ENCODE assay signal across 8 mouse cellular contexts in genomic region chr2:84838593-84838949, GRCm38 (mm10). TPM values are rescaled to one million over a fixed set of nuclear protein-coding genes. Genes with fewer than 3 reads are reported as not detected.
DNase-seq lines count a peak whose midpoint lies in the region; ATAC-seq and TF ChIP-seq lines count a peak whose summit lies in the region.

TSS of gene Slc43a1 (plus strand) at chr2:84838850.

- no peak for ATAC-seq in embryonic facial prominence, embryonic 14.5 days (ENCODE audit: low read depth)
- no peak for ATAC-seq in hindbrain, postnatal 0 days

- TF ChIP-seq POLR2A in lung, adult 2 months (IDR thresholded peaks at IDR 0.05; ENCODE audit: borderline replicate concordance, extremely low read depth, low read depth, low read length) = no peak
- TF ChIP-seq POLR2A in myocyte (IDR thresholded peaks at IDR 0.05; ENCODE audit: insufficient read length, low read depth) = no peak

- peak within 1 kb of the TSS; percentile 63 for H3ac ChIP-seq in myocyte (ENCODE audit: control insufficient read depth, insufficient read length)

- no peak for DNase-seq in lung, adult 2 months
- no peak for DNase-seq in lung, postnatal 10 days
- no peak for DNase-seq in embryonic facial prominence, embryonic 14.5 days (ENCODE audit: low spot score)
- no peak for DNase-seq in hindbrain, postnatal 0 days (ENCODE audit: low spot score)
- DNase-seq in adrenal gland, adult 8-10 months = no peak
- DNase-seq in layer of hippocampus, adult 8-10 months (ENCODE audit: low spot score in 2 of 2) = no peak
- no peak for DNase-seq in left cerebral cortex, adult 8-10 months (ENCODE audit: low spot score in 2 of 2)

- H3K4me1 ChIP-seq in lung, adult 2 months (ENCODE audit: control insufficient read depth, insufficient read depth, low read length) = peaks cover 3% of the 10 kb centered on the region; the same call in 1 of the 2 replicates
- peaks cover 14% of the 10 kb centered on the region for H3K4me1 ChIP-seq in embryonic facial prominence, embryonic 14.5 days (ENCODE audit: control insufficient read depth, insufficient read depth, low read length)
- peaks cover 11% of the 10 kb centered on the region; the same call in 1 of the 2 replicates for H3K4me1 ChIP-seq in hindbrain, postnatal 0 days (ENCODE audit: insufficient read depth, low read length)

- no peaks in the 10 kb centered on the region for H3K36me3 ChIP-seq in embryonic facial prominence, embryonic 14.5 days (ENCODE audit: control insufficient read depth, insufficient read depth, low read length)
- no peaks in the 10 kb centered on the region for H3K36me3 ChIP-seq in hindbrain, postnatal 0 days (ENCODE audit: insufficient read depth, low read length)
- no peaks in the 10 kb centered on the region for H3K36me3 ChIP-seq in myocyte (ENCODE audit: control insufficient read depth, insufficient read depth)

- H3K4me3 ChIP-seq in lung, adult 2 months (replicated peaks; ENCODE audit: extremely low read depth, low read depth, low read length) = peak within 1 kb of the TSS; percentile 12
- peak within 1 kb of the TSS; percentile 66 for H3K4me3 ChIP-seq in embryonic facial prominence, embryonic 14.5 days (ENCODE audit: low read depth, low read length)
- peak within 1 kb of the TSS; percentile 50 for H3K4me3 ChIP-seq in hindbrain, postnatal 0 days (ENCODE audit: low read length)
- H3K4me3 ChIP-seq in myocyte = peak within 1 kb of the TSS; percentile 55

- H3K4me2 ChIP-seq in embryonic facial prominence, embryonic 14.5 days (ENCODE audit: low read depth, low read length) = peak within 1 kb of the TSS; percentile 91
- H3K4me2 ChIP-seq in hindbrain, postnatal 0 days (ENCODE audit: low read depth, low read length) = peak within 1 kb of the TSS; percentile 89
- H3K4me2 ChIP-seq in myocyte (ENCODE audit: low read depth) = peak within 1 kb of the TSS; percentile 99

- no peak for TF ChIP-seq CTCF in lung, adult 2 months (IDR thresholded peaks at IDR 0.05; ENCODE audit: insufficient read depth, low read length)
- no peak for TF ChIP-seq CTCF in hindbrain, postnatal 0 days (IDR thresholded peaks at IDR 0.05; ENCODE audit: low read depth)

- peak within 1 kb of the TSS; percentile 83 for H3K9ac ChIP-seq in embryonic facial prominence, embryonic 14.5 days (ENCODE audit: low read depth, low read length)
- H3K9ac ChIP-seq in hindbrain, postnatal 0 days (replicated peaks; ENCODE audit: low read length) = peak within 1 kb of the TSS; percentile 38

- H3K27me3 ChIP-seq in embryonic facial prominence, embryonic 14.5 days (replicated peaks; ENCODE audit: control insufficient read depth, insufficient read depth, low read length) = 0 out of 2 replicates have a peak, but pooled peaks cover 6% of the 10 kb centered on the region
- H3K27me3 ChIP-seq in hindbrain, postnatal 0 days (ENCODE audit: insufficient read depth, low read length) = peaks cover 26% of the 10 kb centered on the region
- H3K27me3 ChIP-seq in myocyte (ENCODE audit: control insufficient read depth, insufficient read depth, insufficient read length) = no peaks in the 10 kb centered on the region

- WGBS in lung, adult 2 months = 35% methylated on average over 10 of the region's 10 CpGs
- 15% methylated on average over 10 of the region's 10 CpGs for WGBS in embryonic facial prominence, embryonic 14.5 days
- 21% methylated on average over 10 of the region's 10 CpGs for WGBS in hindbrain, postnatal 0 days

- no peaks in the 10 kb centered on the region for H3K9me3 ChIP-seq in embryonic facial prominence, embryonic 14.5 days (ENCODE audit: control insufficient read depth, low read length)
- H3K9me3 ChIP-seq in hindbrain, postnatal 0 days (ENCODE audit: low read length) = no peaks in the 10 kb centered on the region

- H3K79me2 ChIP-seq in myocyte (ENCODE audit: control insufficient read depth, insufficient read depth) = no peaks in the 10 kb centered on the region

- peak within 1 kb of the TSS; percentile 88; the same call in 1 of the 2 replicates for H3K27ac ChIP-seq in embryonic facial prominence, embryonic 14.5 days (replicated peaks; ENCODE audit: low read depth, low read length)
- no peak within 1 kb of the TSS for H3K27ac ChIP-seq in hindbrain, postnatal 0 days

TF ChIP-seq in myocyte, 11 proteins besides CTCF, POLR2A, EP300 and RAD21:
- TF ChIP-seq MYOD1 (IDR thresholded peaks at IDR 0.05; ENCODE audit: control insufficient read depth in 1 of 3, insufficient read length in 2 of 3, low read depth in 2 of 3) = no peak
- TF ChIP-seq MAX (IDR thresholded peaks at IDR 0.05; ENCODE audit: low read depth) = no peak
- no peak for TF ChIP-seq USF1 (IDR thresholded peaks at IDR 0.05; ENCODE audit: low read depth)
- no peak for TF ChIP-seq E2F4 (IDR thresholded peaks at IDR 0.05; ENCODE audit: insufficient read depth)
- no peak for TF ChIP-seq REST (IDR thresholded peaks at IDR 0.05; ENCODE audit: insufficient read depth, insufficient read length)
- no peak for TF ChIP-seq TCF3 (IDR thresholded peaks at IDR 0.05; ENCODE audit: insufficient read length, low read depth)
- TF ChIP-seq TCF12 (IDR thresholded peaks at IDR 0.05; ENCODE audit: insufficient read depth, poor library complexity, severe bottlenecking) = no peak
TF ChIP-seq in myocyte: peak in this region for 0.

RNA-seq across cellular contexts. Expression of gene Slc43a1, which starts in this region (rescaled TPM):
- 3.9 and 7.5 TPM in 2 replicates for polyA plus RNA-seq in lung, adult 2 months (2012; rRNA removed)
- 14.3 and 17.0 TPM in 2 replicates for polyA plus RNA-seq in embryonic facial prominence, embryonic 14.5 days (2014; fragmentation: Nextera tagmentation; extraction: Ambion mirVana)
- 5.8 and 9.3 TPM in 2 replicates for total RNA-seq in hindbrain, postnatal 0 days (2014; rRNA removed)
- polyA plus RNA-seq in hindbrain, postnatal 0 days (2015; fragmentation: Nextera tagmentation; extraction: Ambion mirVana) = 1.3 and 1.5 TPM in 2 replicates
- 2.0 TPM for polyA plus RNA-seq in myocyte (2012; fragmentation: generic; extraction: Trizol)
- total RNA-seq in adrenal gland, adult 8-10 months (2022) = 1 to 10 TPM; 3.0 to 7.5 (median 5.5) TPM
- total RNA-seq in layer of hippocampus, adult 8-10 months (2022) = 1 to 10 TPM in 1 of 4 experiments, under 1 TPM in 2, not detected in 1; 0.34 to 1.3 (median 0.63) TPM
- under 1 TPM in 2 of 4 experiments, not detected in 2; 0.09 to 0.20 TPM for total RNA-seq in left cerebral cortex, adult 8-10 months (2022)

Comparison
In these comparisons a context has a peak if more than half of its experiments do, and no peak if none do; other contexts are left out.
1. H3K4me3 ChIP-seq: peak in every context shown above with its lines; median percentile 66 in embryonic facial prominence, embryonic 14.5 days; 55 in myocyte; 50 in hindbrain, postnatal 0 days; 12 in lung, adult 2 months.